Mouse (Mus musculus): ENCODE measurements around the gene Faiml. TPM values are rescaled to one million over a fixed set of nuclear protein-coding genes. Genes with fewer than 3 reads are reported as not detected.

The Faiml gene
- polyA plus RNA-seq, 1 experiment from 2014 or later = not detected

GRCm38 (mm10) chr9:99216182-99216581 is 20.9 kb downstream of the Faiml start:
- no peaks in the 10 kb centered on the region for H3K27me3 ChIP-seq (replicated peaks; ENCODE audit: control insufficient read depth, insufficient read depth, low read length)
- H3K4me1 ChIP-seq (replicated peaks; ENCODE audit: control insufficient read depth, insufficient read depth, low read length) = no peaks in the 10 kb centered on the region
- H3K36me3 ChIP-seq (ENCODE audit: control insufficient read depth, insufficient read depth) = no peaks in the 10 kb centered on the region
- H3K4me3 ChIP-seq (replicated peaks; ENCODE audit: low read length) = no peak overlapping the region
- no peak overlapping the region for H3K4me2 ChIP-seq (ENCODE audit: low read length)
- H3K9ac ChIP-seq (replicated peaks; ENCODE audit: low read depth, low read length) = no peak overlapping the region
- WGBS = 90% methylated on average over 2 of the region's 2 CpGs
- no peaks in the 10 kb centered on the region for H3K9me3 ChIP-seq (ENCODE audit: control insufficient read depth, low read length)
- no peak for ATAC-seq
- no peak overlapping the region for H3K27ac ChIP-seq (ENCODE audit: low read length)

DNA sequence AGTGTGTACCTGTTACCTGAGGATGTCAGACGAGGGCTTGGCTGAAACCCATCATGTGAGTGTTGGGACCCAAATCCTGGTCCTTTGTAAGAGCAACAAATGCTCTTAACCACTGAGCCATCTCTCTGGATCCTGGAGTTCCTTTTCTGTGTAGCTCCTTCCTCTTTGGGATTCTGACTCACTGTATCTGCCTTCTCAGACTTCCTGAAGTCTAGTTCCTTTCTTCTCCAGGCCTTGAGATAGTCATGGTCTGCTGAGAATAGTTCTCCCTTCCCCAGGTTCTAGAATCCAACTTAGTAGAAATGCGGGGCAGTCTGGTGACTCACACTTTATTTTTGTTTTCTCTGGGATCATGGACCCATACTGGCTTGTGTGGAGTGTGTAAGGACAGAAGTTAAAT is 24.4 kb downstream of the Faiml start:
- H3K4me2 ChIP-seq (ENCODE audit: low read length) = no peak overlapping the region
- ATAC-seq = no peak
- H3K4me3 ChIP-seq (replicated peaks; ENCODE audit: low read length) = no peak overlapping the region
- H3K4me1 ChIP-seq (replicated peaks; ENCODE audit: control insufficient read depth, insufficient read depth, low read length) = no peaks in the 10 kb centered on the region
- no peaks in the 10 kb centered on the region for H3K27me3 ChIP-seq (replicated peaks; ENCODE audit: control insufficient read depth, insufficient read depth, low read length)
- H3K9me3 ChIP-seq (ENCODE audit: control insufficient read depth, low read length) = no peaks in the 10 kb centered on the region
- no peak overlapping the region for H3K27ac ChIP-seq (ENCODE audit: low read length)
- no peak overlapping the region for H3K9ac ChIP-seq (replicated peaks; ENCODE audit: low read depth, low read length)
- H3K36me3 ChIP-seq (ENCODE audit: control insufficient read depth, insufficient read depth) = no peaks in the 10 kb centered on the region
- 92% methylated on average over 2 of the region's 2 CpGs for WGBS

DNA sequence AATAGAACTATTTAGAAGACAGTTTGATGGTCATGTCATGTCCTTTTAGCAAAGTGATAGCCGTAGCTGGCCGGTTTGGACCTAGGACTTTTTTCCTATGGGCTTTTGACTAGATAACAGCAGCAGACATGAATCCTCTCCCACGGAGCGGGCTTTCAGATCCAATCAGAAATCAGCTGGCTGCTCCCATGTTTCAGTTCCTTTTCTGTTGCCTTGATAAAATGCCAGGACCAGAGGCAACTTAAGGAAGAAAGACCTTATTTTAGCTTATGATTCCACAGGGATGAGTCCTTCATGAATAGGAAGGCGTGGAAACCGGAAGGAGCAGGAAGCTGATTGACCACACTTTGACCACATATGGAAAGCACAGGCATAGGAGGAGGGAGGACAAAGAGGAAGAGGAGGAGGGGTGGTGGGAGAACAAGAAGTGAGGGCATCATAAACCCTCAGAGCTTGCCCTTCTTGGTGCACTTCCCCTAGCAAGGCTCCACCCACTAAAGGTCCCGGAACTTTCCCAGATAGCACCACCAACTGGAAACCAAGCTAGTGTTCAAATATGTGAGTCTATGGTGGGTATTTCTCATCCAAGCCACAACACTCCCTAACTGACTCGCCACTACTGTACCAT is 53.9 kb downstream of the Faiml start:
- H3K9ac ChIP-seq (replicated peaks; ENCODE audit: low read depth, low read length) = no peak overlapping the region
- no peak overlapping the region for H3K4me3 ChIP-seq (replicated peaks; ENCODE audit: low read length)
- H3K4me2 ChIP-seq (ENCODE audit: low read length) = no peak overlapping the region
- H3K36me3 ChIP-seq (ENCODE audit: control insufficient read depth, insufficient read depth) = no peaks in the 10 kb centered on the region
- no peak overlapping the region for H3K27ac ChIP-seq (ENCODE audit: low read length)
- H3K27me3 ChIP-seq (replicated peaks; ENCODE audit: control insufficient read depth, insufficient read depth, low read length) = no peaks in the 10 kb centered on the region
- peaks cover 7% of the 10 kb centered on the region; the same call in 1 of the 2 replicates for H3K4me1 ChIP-seq (replicated peaks; ENCODE audit: control insufficient read depth, insufficient read depth, low read length)
- 89% methylated on average over 8 of the region's 8 CpGs for WGBS
- H3K9me3 ChIP-seq (ENCODE audit: control insufficient read depth, low read length) = no peaks in the 10 kb centered on the region
- no peak for ATAC-seq

DNA sequence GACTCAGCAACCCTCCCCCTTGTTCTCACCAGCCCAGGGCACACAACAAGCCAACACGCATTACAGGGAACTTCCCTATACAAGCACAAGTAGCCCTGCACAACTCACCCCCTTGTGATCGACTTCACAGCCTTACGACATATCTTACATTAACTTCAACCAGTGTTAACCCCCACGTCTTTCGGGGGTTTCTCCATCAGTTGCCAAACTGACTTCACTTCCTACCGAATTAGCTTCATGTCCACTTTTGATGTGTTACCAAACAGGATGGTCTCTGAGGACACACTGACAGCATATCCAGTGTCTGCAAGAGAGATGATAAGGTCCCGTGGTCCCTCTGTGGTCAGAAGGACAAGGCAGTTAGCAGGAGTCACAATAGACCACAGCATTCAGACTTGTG is 54.9 kb downstream of the Faiml start:
- 93% methylated on average over 7 of the region's 7 CpGs for WGBS
- H3K27me3 ChIP-seq (replicated peaks; ENCODE audit: control insufficient read depth, insufficient read depth, low read length) = no peaks in the 10 kb centered on the region
- H3K4me2 ChIP-seq (ENCODE audit: low read length) = no peak overlapping the region

GRCm38 (mm10) chr9:99180272-99180671 is 56.8 kb downstream of the Faiml start:
- H3K36me3 ChIP-seq (ENCODE audit: control insufficient read depth, insufficient read depth) = no peaks in the 10 kb centered on the region
- no peaks in the 10 kb centered on the region for H3K27me3 ChIP-seq (replicated peaks; ENCODE audit: control insufficient read depth, insufficient read depth, low read length)
- H3K9me3 ChIP-seq (ENCODE audit: control insufficient read depth, low read length) = no peaks in the 10 kb centered on the region
- H3K4me2 ChIP-seq (ENCODE audit: low read length) = no peak overlapping the region
- H3K4me1 ChIP-seq (replicated peaks; ENCODE audit: control insufficient read depth, insufficient read depth, low read length) = peaks cover 7% of the 10 kb centered on the region; the same call in 1 of the 2 replicates
- H3K4me3 ChIP-seq (replicated peaks; ENCODE audit: low read length) = no peak overlapping the region
- ATAC-seq = no peak
- no peak overlapping the region for H3K9ac ChIP-seq (replicated peaks; ENCODE audit: low read depth, low read length)
- 44% methylated on average over 8 of the region's 8 CpGs for WGBS
- no peak overlapping the region for H3K27ac ChIP-seq (ENCODE audit: low read length)

More for the DNA sequence above, 54.9 kb downstream of the Faiml start:
- no peaks in the 10 kb centered on the region for H3K36me3 ChIP-seq (ENCODE audit: control insufficient read depth, insufficient read depth)
- H3K4me3 ChIP-seq (replicated peaks; ENCODE audit: low read length) = no peak overlapping the region
- no peak for ATAC-seq
- peaks cover 7% of the 10 kb centered on the region; the same call in 1 of the 2 replicates for H3K4me1 ChIP-seq (replicated peaks; ENCODE audit: control insufficient read depth, insufficient read depth, low read length)
- H3K27ac ChIP-seq (ENCODE audit: low read length) = no peak overlapping the region
- H3K9me3 ChIP-seq (ENCODE audit: control insufficient read depth, low read length) = no peaks in the 10 kb centered on the region
- no peak overlapping the region for H3K9ac ChIP-seq (replicated peaks; ENCODE audit: low read depth, low read length)

Other genes starting within 250 kb of the Faiml start
- not detected in 2 replicates for gene Gm1123, start 201.5 kb downstream of the Faiml start, polyA plus RNA-seq (2015; fragmentation: Nextera tagmentation; extraction: Ambion mirVana)
- 3.2 and 3.9 TPM in 2 replicates for gene Pik3cb, start 96.6 kb downstream of the Faiml start, polyA plus RNA-seq (2015; fragmentation: Nextera tagmentation; extraction: Ambion mirVana)
- gene Cep70, start 6.1 kb upstream of the Faiml start, polyA plus RNA-seq (2015; fragmentation: Nextera tagmentation; extraction: Ambion mirVana) = 81.5 and 84.4 TPM in 2 replicates
- 0.55 and 0.66 TPM in 2 replicates for gene Esyt3, start 121.3 kb upstream of the Faiml start, polyA plus RNA-seq (2015; fragmentation: Nextera tagmentation; extraction: Ambion mirVana)
- 47.5 and 48.3 TPM in 2 replicates for gene Mras, start 200.1 kb upstream of the Faiml start, polyA plus RNA-seq (2015; fragmentation: Nextera tagmentation; extraction: Ambion mirVana)
- gene Nme9, start 214.2 kb upstream of the Faiml start, polyA plus RNA-seq (2015; fragmentation: Nextera tagmentation; extraction: Ambion mirVana) = 0.41 and 0.61 TPM in 2 replicates

All from forebrain, embryonic 16.5 days (tissue).